Mouse (Mus musculus): ENCODE measurements around the gene Ryr2.
"Not testable (repeated sequence)": the region's sequence is repeated elsewhere in the genome, so short reads cannot be mapped to it uniquely, and the experiment has no call there.

Ryr2 gene

GRCm38 (mm10) chr13:11738211-11738610, 368.5 kb downstream of the Ryr2 start:
- no peak for DNase-seq

GRCm38 (mm10) chr13:11716216-11716615, 390.5 kb downstream of the Ryr2 start:
- no peak for DNase-seq

GRCm38 (mm10) chr13:11709708-11710471, 396.9 kb downstream of the Ryr2 start:
- DNase-seq, result no peak

GRCm38 (mm10) chr13:11701721-11702120, 405.0 kb downstream of the Ryr2 start:
- no peak for DNase-seq

- no peak for DNase-seq
These were observed 410.2 kb downstream of the Ryr2 start for GRCm38 (mm10) chr13:11696496-11696895.

DNA sequence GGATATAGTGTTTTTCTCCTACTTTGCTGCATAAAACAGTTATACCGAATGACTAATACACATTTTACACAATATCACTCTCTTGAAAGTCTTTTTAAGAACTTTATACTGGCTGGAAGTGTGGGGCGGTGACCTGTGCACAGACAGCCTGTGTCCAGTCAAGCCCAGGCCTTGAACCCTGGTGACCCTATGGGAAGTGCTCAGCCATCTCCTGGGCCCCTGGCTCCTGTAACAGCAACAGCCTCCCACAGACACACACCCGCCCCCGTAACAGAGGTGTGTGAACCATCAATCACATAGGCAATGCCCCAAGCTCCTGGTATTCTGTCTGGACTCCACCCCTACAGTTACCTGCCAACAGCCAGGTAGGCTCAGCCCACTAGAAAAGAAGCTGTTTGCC, 424.9 kb downstream of the Ryr2 start:
- no peak for DNase-seq

DNA sequence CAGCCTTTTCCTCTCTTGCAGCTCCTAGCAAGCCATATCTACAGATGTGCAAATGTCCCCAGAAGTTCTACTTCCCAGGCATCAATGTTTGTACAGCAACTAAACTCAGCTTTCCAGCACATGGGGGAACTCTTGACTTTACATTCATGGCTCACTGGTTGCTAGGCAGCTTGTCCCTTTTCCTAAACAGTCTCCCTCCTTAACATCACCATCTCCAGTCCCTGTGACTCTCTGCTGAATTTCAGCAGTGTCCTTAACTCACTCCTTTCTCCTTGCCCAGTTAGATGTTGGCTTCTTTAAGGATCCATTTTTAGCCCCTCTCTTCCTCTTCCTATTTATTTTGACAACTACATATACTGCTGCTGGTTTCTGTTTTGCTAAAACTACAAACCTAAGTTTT, 443.9 kb downstream of the Ryr2 start:
- DNase-seq, result no peak

DNA sequence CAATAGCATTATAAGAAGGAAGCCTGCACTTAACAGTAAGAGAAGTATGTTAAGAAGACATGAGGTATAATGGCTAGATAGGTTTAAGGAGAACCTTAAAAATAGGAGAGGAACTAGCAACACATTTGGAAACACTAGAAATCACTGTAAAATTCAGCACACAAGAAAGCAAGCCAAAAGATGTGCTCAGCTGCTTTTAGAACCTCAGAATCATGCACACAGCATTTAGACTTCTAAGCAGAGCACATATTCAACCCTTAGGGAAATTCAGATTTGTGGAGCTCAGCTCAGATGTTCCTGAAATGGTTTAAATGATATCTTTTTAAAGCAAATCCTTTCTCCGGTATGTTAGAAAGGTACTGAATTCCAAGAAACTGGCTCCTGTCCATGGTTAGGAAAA, 461.9 kb downstream of the Ryr2 start:
- DNase-seq, result no peak

DNA sequence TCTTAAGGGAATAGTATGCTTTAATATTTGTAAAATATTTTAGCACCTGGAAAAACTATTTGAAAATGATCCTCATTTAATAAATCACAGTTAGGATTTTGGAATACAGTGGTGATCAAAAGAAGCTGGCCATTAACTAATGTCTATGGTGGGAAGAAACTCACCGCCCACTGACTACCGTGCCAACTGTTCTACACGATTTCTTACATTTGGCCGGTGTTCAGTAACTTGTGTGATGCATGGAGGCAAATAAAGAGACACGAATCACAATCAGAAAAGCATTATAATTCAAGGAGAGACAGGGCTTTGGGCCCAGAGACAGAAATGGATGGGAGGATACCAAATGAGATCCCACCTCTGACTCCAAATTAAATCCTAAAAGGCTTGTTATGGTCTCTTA, 470.4 kb downstream of the Ryr2 start:
- DNase-seq, result no peak

DNA sequence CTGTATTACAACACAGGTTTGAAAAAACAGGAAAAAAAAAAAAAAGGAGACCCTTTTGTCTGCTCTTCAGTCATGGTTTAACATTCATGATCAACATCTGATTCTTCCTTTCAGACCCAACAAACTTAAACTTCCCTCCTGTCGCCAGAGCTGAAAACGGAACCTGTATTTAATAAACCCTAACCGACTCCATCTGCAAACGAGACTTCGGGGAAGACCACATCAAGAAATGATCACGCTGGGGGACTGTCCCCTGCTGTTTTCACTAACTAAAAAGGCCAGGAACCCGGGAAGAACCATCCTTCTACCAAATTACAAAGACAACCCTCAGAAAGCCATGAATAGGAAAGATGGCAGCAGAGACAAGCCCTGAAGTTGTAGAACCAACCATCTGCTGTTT, 482.2 kb downstream of the Ryr2 start:
- DNase-seq, result no peak

GRCm38 (mm10) chr13:11595431-11595830, 511.3 kb downstream of the Ryr2 start:
- DNase-seq, result no peak

DNA sequence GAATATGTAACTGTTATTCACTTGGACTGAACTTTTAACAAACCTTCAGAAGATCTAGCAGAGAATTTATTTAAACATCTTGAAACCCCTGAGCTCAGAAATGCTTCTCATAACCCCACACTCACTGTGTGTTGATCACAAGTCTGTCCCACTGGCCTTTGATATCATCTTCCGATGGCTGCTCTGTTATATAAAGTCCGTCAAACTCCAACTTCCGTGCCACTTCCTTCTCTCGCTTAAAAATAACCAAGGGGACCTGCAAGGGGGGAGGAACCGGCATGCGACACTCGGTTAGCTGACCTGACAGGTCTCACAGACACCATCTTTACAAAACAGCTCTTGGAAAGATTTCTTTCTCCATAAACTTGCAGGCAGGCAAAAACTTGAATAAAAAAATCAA, 521.5 kb downstream of the Ryr2 start:
- DNase-seq, result no peak

- no peak for DNase-seq
These were observed 534.2 kb downstream of the Ryr2 start for GRCm38 (mm10) chr13:11572552-11572951.

- no peak for DNase-seq
These were observed 539.4 kb downstream of the Ryr2 start for GRCm38 (mm10) chr13:11567376-11567775.

DNA sequence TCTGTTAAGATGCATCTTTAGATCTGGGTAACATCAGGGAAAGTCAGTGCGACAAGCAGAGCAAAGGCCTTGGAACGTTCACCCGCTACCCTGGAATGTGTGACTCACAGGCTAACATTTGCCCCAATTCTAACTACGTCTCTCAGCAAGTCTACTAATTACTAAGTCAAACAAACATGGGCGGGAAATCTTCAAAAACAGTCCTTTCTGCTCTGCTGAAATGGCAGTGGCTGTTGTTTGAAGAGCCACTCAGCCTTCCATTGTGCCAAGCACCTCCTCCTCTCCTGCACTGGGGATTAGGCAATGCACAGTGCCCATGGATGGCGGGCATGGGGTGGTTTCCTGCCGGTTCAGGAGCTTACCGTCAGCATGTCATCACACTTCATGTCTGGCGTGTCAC, 540.3 kb downstream of the Ryr2 start:
- no peak for DNase-seq

DNA sequence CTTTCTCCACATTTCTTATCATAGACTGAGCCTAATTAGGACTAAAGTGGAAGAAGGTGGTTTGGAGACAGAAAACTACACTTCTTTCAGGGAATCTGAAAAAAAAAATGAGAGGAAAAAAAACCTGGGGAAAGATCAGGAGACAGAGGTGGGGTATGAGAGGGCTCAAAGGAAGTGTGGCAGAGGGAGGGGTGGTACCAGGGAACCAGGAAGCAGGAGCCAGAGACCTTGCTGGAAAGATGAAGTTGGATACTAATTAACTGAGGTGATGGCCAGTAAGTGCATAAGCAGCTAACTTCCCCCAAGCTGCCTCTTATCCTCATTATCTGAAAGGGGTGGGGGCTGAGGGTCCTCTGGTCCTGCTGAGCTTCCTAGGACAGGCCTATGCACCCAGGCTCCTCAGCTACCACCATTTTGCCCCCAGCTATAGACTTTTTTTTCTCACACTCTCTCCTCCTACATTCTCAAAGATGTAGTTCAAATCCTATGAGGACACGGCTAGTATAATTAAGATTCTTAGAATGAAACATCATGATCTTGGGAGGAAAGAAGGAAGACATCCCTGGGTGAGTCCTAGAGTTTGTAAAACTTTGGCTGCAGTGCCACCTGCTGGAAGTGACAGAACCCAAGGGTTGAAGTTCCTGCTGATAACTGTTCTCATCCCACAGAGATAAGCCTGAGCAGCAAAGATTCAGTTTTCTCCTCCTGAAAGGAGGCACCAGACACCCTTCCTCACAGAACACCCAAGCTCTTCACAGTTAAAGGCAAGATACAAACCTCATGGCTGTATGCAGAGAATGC, 543.3 kb downstream of the Ryr2 start:
- DNase-seq, result no peak

GRCm38 (mm10) chr13:11549644-11550043, 557.1 kb downstream of the Ryr2 start:
- no peak for DNase-seq

- DNase-seq, result not testable (repeated sequence)
These were observed 557.6 kb downstream of the Ryr2 start for GRCm38 (mm10) chr13:11549136-11549535.

DNA sequence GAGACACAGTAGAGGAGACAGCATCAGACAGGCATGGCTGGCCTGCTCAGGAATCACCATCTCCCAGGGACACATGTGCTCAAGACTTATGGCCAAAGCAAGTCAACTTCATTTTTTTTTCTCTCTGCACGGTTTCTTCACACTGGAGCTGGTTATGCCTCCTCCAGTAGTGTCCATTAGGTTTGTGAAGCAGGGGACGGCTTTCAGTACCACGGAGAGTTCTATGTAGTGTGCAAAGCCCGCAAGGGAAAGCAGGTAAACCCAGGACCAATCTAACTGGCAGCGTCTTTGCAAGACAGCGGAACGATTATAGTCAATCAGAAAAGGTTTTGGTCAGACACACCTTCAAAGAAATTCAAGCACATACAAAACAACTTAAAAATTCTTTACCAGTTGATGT, 560.9 kb downstream of the Ryr2 start:
- no peak for DNase-seq

DNA sequence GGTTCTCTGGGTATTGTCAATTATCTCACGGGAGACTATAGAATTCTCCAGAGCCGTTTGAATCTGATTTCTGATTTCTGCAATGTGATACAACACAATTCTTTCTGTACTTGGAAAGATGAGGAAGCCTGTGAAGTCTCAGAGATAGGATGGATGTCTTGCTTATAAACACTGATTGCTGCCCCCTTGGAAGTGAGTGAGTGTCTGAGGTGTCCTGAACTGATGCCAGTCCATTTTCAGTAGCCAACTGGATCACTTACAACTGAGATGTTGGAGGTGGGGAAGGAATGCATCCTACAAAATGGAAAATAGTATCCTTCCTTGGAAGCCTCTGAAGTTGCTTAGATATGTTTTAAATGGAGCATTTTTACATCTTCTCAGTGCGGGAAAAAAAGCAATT, 564.2 kb downstream of the Ryr2 start:
- DNase-seq, result no peak

DNA sequence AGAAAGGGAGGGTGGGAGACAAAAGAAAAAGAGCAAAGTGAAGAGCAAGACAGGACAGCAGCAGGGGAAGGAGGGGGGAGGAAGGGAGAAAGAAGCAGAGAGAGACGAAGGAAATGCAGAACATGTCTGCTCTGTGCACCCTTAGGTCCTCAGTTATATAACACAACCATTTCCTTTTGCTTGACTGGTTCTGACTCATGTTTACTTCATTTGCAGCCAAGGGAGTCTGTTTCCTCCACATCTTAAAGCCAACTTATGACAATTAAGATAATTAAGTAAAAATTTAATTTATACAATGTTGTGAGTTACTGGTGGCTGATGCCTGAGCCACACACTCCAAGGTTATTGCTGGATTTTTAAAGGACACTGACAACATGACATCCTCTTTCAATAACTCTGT, 569.9 kb downstream of the Ryr2 start:
- DNase-seq, result no peak

DNA sequence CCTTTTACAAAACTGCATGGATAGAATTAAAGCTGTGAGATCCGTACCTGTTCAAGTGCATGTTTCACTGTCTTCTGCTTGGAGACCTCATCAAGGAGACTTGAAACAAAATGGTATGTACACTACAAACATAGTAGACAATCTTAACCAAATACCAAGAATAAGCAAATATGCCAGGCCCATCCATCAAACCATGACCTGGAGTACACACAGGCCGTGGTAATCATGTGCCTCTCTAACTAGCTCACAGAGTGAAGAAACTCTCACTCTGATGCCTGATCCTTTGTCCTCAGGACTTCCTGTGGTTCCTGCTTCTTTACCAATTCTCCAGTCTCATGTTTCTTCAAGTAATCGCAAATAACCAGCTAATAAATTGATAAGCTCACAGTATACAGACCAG, 570.9 kb downstream of the Ryr2 start:
- no peak for DNase-seq

DNA sequence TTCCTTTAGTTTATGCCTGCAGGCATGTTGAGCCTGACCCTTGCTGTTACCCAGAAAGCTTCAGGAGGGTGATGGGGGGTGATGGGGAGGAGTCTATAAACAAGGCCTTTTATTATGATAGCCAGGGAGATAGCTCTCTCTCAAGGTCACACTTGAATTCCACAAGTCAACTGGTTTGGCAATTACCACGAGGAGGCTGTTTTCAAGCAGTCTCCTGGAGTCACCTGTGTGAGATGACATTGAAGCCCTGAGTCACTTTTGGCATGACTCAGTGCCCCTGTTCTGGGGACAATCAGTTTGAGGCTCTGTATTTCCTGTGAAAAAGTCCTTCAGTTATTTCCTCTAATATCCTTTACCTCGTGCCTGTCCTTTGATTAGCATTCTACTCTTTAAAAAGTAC, 573.5 kb downstream of the Ryr2 start:
- DNase-seq, result no peak

Data from thymus, postnatal 14 days (tissue).